Mouse (Mus musculus) layer of hippocampus, postnatal 14 days (tissue): ENCODE results near the gene Htatip2. TPM values are rescaled to one million over a fixed set of nuclear protein-coding genes. Genes with fewer than 3 reads are reported as not detected.
A peak's percentile ranks its signal among the peaks of the same experiment; 100 is the strongest.

Experiments
- DNase-seq, 2 experiments: peaks; one replicate each; pipeline ENCODE4 v3.0.0; 2021 to 2022; ENCODE audit warnings: low spot score in 2 of 2, mixed read lengths in 1 of 2
- total RNA-seq, 2 experiments: library from RNA; stranded (reverse); gene quantifications; 2 replicates each; pipeline ENCODE4 v1.2.3; 2021

The Htatip2 gene
- total RNA-seq, 2 experiments from 2014 or later = 8.2 to 8.3 TPM

- DNase-seq = no peak
These were observed 26.2 kb downstream of the Htatip2 start for GRCm38 (mm10) chr7:49785141-49785540.

- DNase-seq = peak in 1 of 2 experiments; percentile 58
These were observed 27.9 kb downstream of the Htatip2 start for GRCm38 (mm10) chr7:49786618-49787382.

GRCm38 (mm10) chr7:49787383-49787645 is 28.4 kb downstream of the Htatip2 start:
- no peak for DNase-seq

- DNase-seq = no peak
These were observed 35.4 kb downstream of the Htatip2 start for GRCm38 (mm10) chr7:49794304-49794703.

GRCm38 (mm10) chr7:49797171-49797570 is 38.3 kb downstream of the Htatip2 start:
- DNase-seq = no peak

- DNase-seq = no peak
These were observed 44.6 kb downstream of the Htatip2 start for GRCm38 (mm10) chr7:49803511-49803910.

- no peak for DNase-seq
These were observed 45.8 kb downstream of the Htatip2 start for GRCm38 (mm10) chr7:49804638-49805165.

- DNase-seq = no peak
These were observed 46.7 kb downstream of the Htatip2 start for GRCm38 (mm10) chr7:49805618-49806017.

GRCm38 (mm10) chr7:49807093-49807682 is 48.3 kb downstream of the Htatip2 start:
- DNase-seq = no peak

- no peak for DNase-seq
These were observed 49.1 kb downstream of the Htatip2 start for GRCm38 (mm10) chr7:49807846-49808622.

GRCm38 (mm10) chr7:49809100-49809499 is 50.2 kb downstream of the Htatip2 start:
- DNase-seq = no peak

GRCm38 (mm10) chr7:49809562-49809961 is 50.6 kb downstream of the Htatip2 start:
- no peak for DNase-seq

GRCm38 (mm10) chr7:49811346-49811745 is 52.4 kb downstream of the Htatip2 start:
- DNase-seq = peak in 1 of 2 experiments; percentile 31

- no peak for DNase-seq
These were observed 60.5 kb downstream of the Htatip2 start for GRCm38 (mm10) chr7:49819393-49819792.

GRCm38 (mm10) chr7:49821370-49821769 is 62.5 kb downstream of the Htatip2 start:
- DNase-seq = no peak

GRCm38 (mm10) chr7:49822028-49822427 is 63.1 kb downstream of the Htatip2 start:
- DNase-seq = no peak

Other genes with a start within 250 kb of the Htatip2 start
- not detected for gene Dbx1, start 122.3 kb upstream of the Htatip2 start, total RNA-seq
- 10 to 100 TPM; 28.5 to 33.0 TPM for gene Prmt3, start 19.2 kb downstream of the Htatip2 start, total RNA-seq
- under 1 TPM; 0.12 to 0.14 TPM for gene Slc6a5, start 151.0 kb downstream of the Htatip2 start, total RNA-seq
- 10 to 100 TPM; 57.7 to 66.7 TPM for gene Nell1, start 215.7 kb downstream of the Htatip2 start, total RNA-seq